Mouse (Mus musculus) G1E-ER4 (cell line): Measurements from ENCODE around the gene Zfp367. TPM values are rescaled to one million over a fixed set of nuclear protein-coding genes. Genes with fewer than 3 reads are reported as not detected.

Experiments
- GATA1 ChIP-seq: IDR thresholded peaks from one replicate; pipeline ENCODE4 v1.8.0; 2012; ENCODE audit warnings: low read length, inconsistent platforms
- polyA plus RNA-seq: library from polyadenylated mRNA; stranded (reverse); fragments of >175 nt; gene quantifications from 2 replicates; pipeline ENCODE4 v1.2.3, GENCODE M21; 2012

The Zfp367 gene
- polyA plus RNA-seq, 1 experiment = 9.5 TPM

GRCm38 (mm10) chr13:64117442-64117841, 35.6 kb downstream of the Zfp367 start:
- no peak for TF ChIP-seq GATA1

- TF ChIP-seq GATA1 = no peak
Measured at GRCm38 (mm10) chr13:64110421-64110820, 42.6 kb downstream of the Zfp367 start.

GRCm38 (mm10) chr13:64108381-64108850, 44.6 kb downstream of the Zfp367 start:
- TF ChIP-seq GATA1 = no peak

GRCm38 (mm10) chr13:64107535-64107934, 45.5 kb downstream of the Zfp367 start:
- no peak for TF ChIP-seq GATA1

- no peak for TF ChIP-seq GATA1
Measured at GRCm38 (mm10) chr13:64107105-64107504, 45.9 kb downstream of the Zfp367 start.

- TF ChIP-seq GATA1 = no peak
Measured at GRCm38 (mm10) chr13:64105690-64106089, 47.3 kb downstream of the Zfp367 start.

- no peak for TF ChIP-seq GATA1
Measured at GRCm38 (mm10) chr13:64100186-64100585, 52.8 kb downstream of the Zfp367 start.

- TF ChIP-seq GATA1 = no peak
Measured at GRCm38 (mm10) chr13:64098992-64099391, 54.0 kb downstream of the Zfp367 start.

- TF ChIP-seq GATA1 = no peak
Measured at GRCm38 (mm10) chr13:64093341-64093740, 59.7 kb downstream of the Zfp367 start.

- no peak for TF ChIP-seq GATA1
Measured at GRCm38 (mm10) chr13:64092752-64093151, 60.2 kb downstream of the Zfp367 start.

- no peak for TF ChIP-seq GATA1
Measured at GRCm38 (mm10) chr13:64092141-64092540, 60.9 kb downstream of the Zfp367 start.

- TF ChIP-seq GATA1 = no peak
Measured at GRCm38 (mm10) chr13:64091006-64091405, 62.0 kb downstream of the Zfp367 start.

GRCm38 (mm10) chr13:64090278-64090677, 62.7 kb downstream of the Zfp367 start:
- TF ChIP-seq GATA1 = no peak

GRCm38 (mm10) chr13:64089130-64089529, 63.9 kb downstream of the Zfp367 start, which contains the start of gene Hsd17b3:
Gene Hsd17b3, minus strand, starts transcription at chr13:64089230.
- TF ChIP-seq GATA1 = no peak

- no peak for TF ChIP-seq GATA1
Measured at GRCm38 (mm10) chr13:64088057-64088456, 64.9 kb downstream of the Zfp367 start.

- no peak for TF ChIP-seq GATA1
Measured at GRCm38 (mm10) chr13:64086036-64086435, 67.0 kb downstream of the Zfp367 start.

- TF ChIP-seq GATA1 = no peak
Measured at GRCm38 (mm10) chr13:64083331-64083730, 69.7 kb downstream of the Zfp367 start.

Other genes with a start within 250 kb of the Zfp367 start
- not detected in 2 replicates for gene Hsd17b3, start 64.0 kb downstream of the Zfp367 start, polyA plus RNA-seq
- gene Slc35d2, start 23.8 kb downstream of the Zfp367 start, polyA plus RNA-seq = not detected in 2 replicates
- 42.0 and 70.8 TPM in 2 replicates for gene Habp4, start 8.6 kb upstream of the Zfp367 start, polyA plus RNA-seq
- 0.12 and 0.23 TPM in 2 replicates for gene Cdc14b, start 122.1 kb upstream of the Zfp367 start, polyA plus RNA-seq
- gene Aaed1, start 159.5 kb upstream of the Zfp367 start, polyA plus RNA-seq = 1.3 and 2.0 TPM in 2 replicates
- 1.3 and 2.2 TPM in 2 replicates for gene Ctsl, start 217.7 kb upstream of the Zfp367 start, polyA plus RNA-seq